Mouse (Mus musculus): ENCODE results near the gene C1ra.
"Not testable (repeated sequence)": the region's sequence is repeated elsewhere in the genome, so short reads cannot be mapped to it uniquely, and the experiment has no call there.

The C1ra gene

GRCm38 (mm10) chr6:124512355-124512836, at the start of gene C1ra:
Gene C1ra (plus strand): TSS chr6:124512405.
- DNase-seq (ENCODE audit: low read depth) = peak; percentile 57

- DNase-seq (ENCODE audit: low read depth) = no peak
These were observed 48.3 kb upstream of the C1ra start for GRCm38 (mm10) chr6:124463881-124464291.

GRCm38 (mm10) chr6:124464305-124465271, 47.6 kb upstream of the C1ra start, which contains the start of gene Clstn3:
Gene Clstn3 (minus strand): TSS chr6:124464794.
- DNase-seq (ENCODE audit: low read depth) = no peak

- DNase-seq (ENCODE audit: low read depth) = no peak
These were observed 46.9 kb upstream of the C1ra start for GRCm38 (mm10) chr6:124465299-124465698.

- DNase-seq (ENCODE audit: low read depth) = no peak
These were observed 46.5 kb upstream of the C1ra start for GRCm38 (mm10) chr6:124465729-124466128.

DNA sequence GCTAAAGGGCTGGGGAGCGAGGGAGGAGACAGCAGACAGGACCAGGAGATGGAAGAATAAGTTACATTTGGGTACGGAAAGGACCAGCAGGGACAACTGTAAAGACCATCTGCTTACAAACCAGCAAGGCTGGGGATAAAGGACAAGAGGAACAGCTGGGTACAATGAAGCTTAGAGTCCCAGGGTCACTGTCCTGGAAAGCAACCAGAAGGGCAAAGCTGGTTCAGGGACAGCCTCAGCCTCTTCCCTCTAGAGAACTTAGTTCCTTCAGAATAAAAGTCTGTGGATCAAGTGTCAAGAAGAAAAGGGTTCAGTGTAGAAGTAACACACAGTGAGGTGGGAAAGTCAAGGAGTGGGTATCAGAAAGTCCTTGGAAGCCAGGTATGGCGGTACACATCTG, 41.1 kb upstream of the C1ra start:
- no peak for DNase-seq (ENCODE audit: low read depth)

GRCm38 (mm10) chr6:124471783-124472638, 40.2 kb upstream of the C1ra start:
- not testable (repeated sequence) for DNase-seq (ENCODE audit: low read depth)

GRCm38 (mm10) chr6:124472801-124473200, 39.4 kb upstream of the C1ra start:
- DNase-seq (ENCODE audit: low read depth) = no peak

GRCm38 (mm10) chr6:124474621-124475020, 37.6 kb upstream of the C1ra start:
- no peak for DNase-seq (ENCODE audit: low read depth)

GRCm38 (mm10) chr6:124475335-124476075, 36.7 kb upstream of the C1ra start:
- not testable (repeated sequence) for DNase-seq (ENCODE audit: low read depth)

- DNase-seq (ENCODE audit: low read depth) = no peak
These were observed 36.0 kb upstream of the C1ra start for GRCm38 (mm10) chr6:124476216-124476615.

DNA sequence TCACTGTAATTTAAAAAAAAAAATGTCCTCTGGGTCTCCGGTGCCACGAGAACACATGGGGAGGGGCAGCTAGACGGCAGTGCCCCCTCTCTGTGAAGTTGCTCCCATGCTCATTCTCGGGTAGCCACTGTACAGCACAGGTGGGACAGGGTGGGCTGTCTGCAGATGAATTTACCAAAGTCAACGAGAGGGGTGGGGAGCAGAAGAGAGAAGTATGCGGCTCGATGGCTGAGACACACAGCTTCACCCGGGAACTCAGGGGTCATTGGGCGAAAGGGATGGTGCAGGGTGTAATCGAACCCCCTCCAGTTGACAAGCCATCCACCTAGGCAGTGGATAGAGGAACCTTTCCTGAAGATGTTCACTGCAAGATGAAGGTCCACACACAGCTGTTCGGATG, 35.4 kb upstream of the C1ra start:
- DNase-seq (ENCODE audit: low read depth) = no peak

GRCm38 (mm10) chr6:124477221-124477655, 35.0 kb upstream of the C1ra start:
- DNase-seq (ENCODE audit: low read depth) = no peak

GRCm38 (mm10) chr6:124477922-124478651, 34.1 kb upstream of the C1ra start:
- DNase-seq (ENCODE audit: low read depth) = peak; percentile 74

- DNase-seq (ENCODE audit: low read depth) = no peak
These were observed 33.2 kb upstream of the C1ra start for GRCm38 (mm10) chr6:124478874-124479572.

DNA sequence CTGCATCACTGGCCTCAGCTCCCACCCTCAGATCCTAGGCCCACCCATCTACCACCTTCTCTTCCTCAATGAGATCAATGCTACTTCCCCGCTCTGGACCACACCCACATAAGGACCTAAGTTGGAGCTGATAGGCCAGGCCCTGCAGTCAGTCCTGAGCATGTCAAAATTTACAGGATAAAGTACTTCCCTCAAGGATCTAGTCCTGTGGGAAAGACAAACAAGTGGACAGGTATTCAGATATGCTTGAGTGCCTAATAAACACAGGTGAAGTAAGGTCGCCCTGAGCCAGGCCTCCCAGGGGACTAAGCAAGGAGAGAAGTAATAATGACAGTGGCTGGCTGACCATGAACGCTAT, 32.7 kb upstream of the C1ra start:
- DNase-seq (ENCODE audit: low read depth) = no peak

- no peak for DNase-seq (ENCODE audit: low read depth)
These were observed 31.9 kb upstream of the C1ra start for GRCm38 (mm10) chr6:124480295-124480694.

- DNase-seq (ENCODE audit: low read depth) = no peak
These were observed 30.6 kb upstream of the C1ra start for GRCm38 (mm10) chr6:124481571-124481970.

- DNase-seq (ENCODE audit: low read depth) = not testable (repeated sequence)
These were observed 28.4 kb upstream of the C1ra start for GRCm38 (mm10) chr6:124483831-124484230.

DNA sequence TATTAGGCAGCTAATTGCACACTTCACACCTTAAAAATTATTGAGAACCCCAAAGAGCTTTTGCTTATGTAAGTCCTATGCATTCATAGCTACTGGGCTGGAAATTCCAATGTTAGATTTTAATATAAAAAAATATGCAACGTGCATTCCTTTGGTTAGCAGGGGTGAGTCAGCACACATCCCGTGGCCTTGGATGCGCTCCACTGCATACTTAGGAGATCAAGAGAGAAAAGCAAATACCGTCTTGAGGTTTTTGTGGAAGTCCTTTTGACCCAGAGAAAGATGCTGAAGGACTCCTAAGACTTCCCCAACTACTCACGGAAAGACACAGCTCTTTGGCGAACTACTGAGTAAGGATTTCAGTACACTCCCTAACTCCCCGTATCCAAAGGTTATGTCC, 27.4 kb upstream of the C1ra start:
- DNase-seq (ENCODE audit: low read depth) = peak; percentile 58

All from fibroblast of lung, adult 2 months (primary cell).